Mouse (Mus musculus): ENCODE results near the gene Plxdc1.

GRCm38 (mm10) chr11:97901806-97902205, 84.4 kb downstream of the Plxdc1 start:
- no peak for TF ChIP-seq CTCF (conservative IDR thresholded peaks at IDR 0.05; ENCODE audit: low read length)
- TF ChIP-seq NANOG (IDR thresholded peaks at IDR 0.05; ENCODE audit: borderline replicate concordance, low read length): no peak

All from E14TG2a.4 (cell line).